Mouse (Mus musculus) lung, adult 2 months (tissue): Measurements from ENCODE around the gene Gipr. TPM values are rescaled to one million over a fixed set of nuclear protein-coding genes. Genes with fewer than 3 reads are reported as not detected.

Source experiments
- DNase-seq: peaks from one replicate; pipeline ENCODE4 v3.0.0; 2022
- H3K4me1 ChIP-seq: fragments of 200-500 bp; 2 replicates; pipeline ENCODE4 v1.6.1; 2011; ENCODE audit warnings: low read length; ENCODE audit not compliant: control insufficient read depth, insufficient read depth
- H3K4me3 ChIP-seq: fragments of 200-500 bp; replicated peaks from 2 replicates; pipeline ENCODE3; 2011; ENCODE audit warnings: low read depth, mild to moderate bottlenecking, control low read depth, low read length; ENCODE audit errors: extremely low read depth
- CTCF ChIP-seq: fragments of 200-500 bp; IDR thresholded peaks from 2 replicates; pipeline ENCODE4 v1.5.1; 2011; ENCODE audit warnings: mild to moderate bottlenecking, low read length, control low read depth; ENCODE audit not compliant: insufficient read depth
- POLR2A ChIP-seq: fragments of 200-500 bp; IDR thresholded peaks from 2 replicates; pipeline ENCODE4 v1.6.1; 2011; ENCODE audit warnings: low read depth, mild to moderate bottlenecking, control low read depth, low read length, borderline replicate concordance; ENCODE audit errors: extremely low read depth
- WGBS: fragments of 180-500 bp; shearing (Covaris S2); methylation state at CpG from one replicate; pipeline ENCODE4 v1.1.7; 2018; 5-methylcytosine and 5-hydroxymethylcytosine counted together
- polyA plus RNA-seq: library from polyadenylated mRNA; depleted of rRNA; stranded (reverse); fragments of >200 nt; gene quantifications from 2 replicates; pipeline ENCODE4 v1.2.3, GENCODE M21; 2012

Gipr gene
- polyA plus RNA-seq, 1 experiment: 0.19 TPM

GRCm38 (mm10) chr7:19179173-19179572, 13.2 kb upstream of the Gipr start:
- TF ChIP-seq POLR2A: no peak
- TF ChIP-seq CTCF: peak; percentile 44
- under 1% methylated on average over 32 of the region's 32 CpGs for WGBS
- peak; percentile 58 for DNase-seq
- peaks cover 9% of the 10 kb centered on the region for H3K4me1 ChIP-seq
- no peak overlapping the region for H3K4me3 ChIP-seq

GRCm38 (mm10) chr7:19178443-19179092, 12.6 kb upstream of the Gipr start:
- TF ChIP-seq CTCF (peak; percentile 72), POLR2A (no peak)
- no peak overlapping the region for H3K4me3 ChIP-seq
- 6% methylated on average over 27 of the region's 27 CpGs for WGBS
- peaks cover 9% of the 10 kb centered on the region for H3K4me1 ChIP-seq
- peak; percentile 80 for DNase-seq

GRCm38 (mm10) chr7:19178035-19178434, 12.1 kb upstream of the Gipr start:
- Histone ChIP-seq H3K4me3 (no peak overlapping the region), H3K4me1 (peaks cover 9% of the 10 kb centered on the region)
- 14% methylated on average over 18 of the region's 18 CpGs for WGBS
- TF ChIP-seq CTCF (no peak), POLR2A (no peak)
- no peak for DNase-seq

GRCm38 (mm10) chr7:19177216-19177615, 11.3 kb upstream of the Gipr start:
- no peak for DNase-seq
- TF ChIP-seq POLR2A (no peak), CTCF (no peak)
- 75% methylated on average over 7 of the region's 7 CpGs for WGBS
- Histone ChIP-seq H3K4me3 (no peak overlapping the region), H3K4me1 (peaks cover 8% of the 10 kb centered on the region)

GRCm38 (mm10) chr7:19176516-19176947, 10.6 kb upstream of the Gipr start:
- 7% methylated on average over 20 of the region's 21 CpGs for WGBS
- TF ChIP-seq POLR2A (no peak), CTCF (no peak)
- Histone ChIP-seq H3K4me3 (no peak overlapping the region), H3K4me1 (peaks cover 8% of the 10 kb centered on the region)
- no peak for DNase-seq

- WGBS: 3% methylated on average over 30 of the region's 30 CpGs
- TF ChIP-seq CTCF: no peak
- TF ChIP-seq POLR2A: no peak
These were observed 10.0 kb upstream of the Gipr start, which contains the start of gene Eml2 for GRCm38 (mm10) chr7:19175708-19176515. Eml2 (plus strand) TSS chr7:19176421.

GRCm38 (mm10) chr7:19172874-19173273, 6.9 kb upstream of the Gipr start:
- 3% methylated on average over 17 of the region's 17 CpGs for WGBS

More at GRCm38 (mm10) chr7:19175708-19176515, 10.0 kb upstream of the Gipr start, which contains the start of gene Eml2:
- no peak within 1 kb of the TSS for H3K4me3 ChIP-seq
- DNase-seq: no peak
- peaks cover 8% of the 10 kb centered on the region for H3K4me1 ChIP-seq

GRCm38 (mm10) chr7:19171831-19172230, 5.9 kb upstream of the Gipr start:
- TF ChIP-seq CTCF (no peak), POLR2A (no peak)
- Histone ChIP-seq H3K4me3 (no peak overlapping the region), H3K4me1 (0 out of 2 replicates have a peak, but pooled peaks cover 2% of the 10 kb centered on the region)
- no peak for DNase-seq
- 44% methylated on average over 8 of the region's 8 CpGs for WGBS

More at GRCm38 (mm10) chr7:19172874-19173273, 6.9 kb upstream of the Gipr start:
- TF ChIP-seq POLR2A (no peak), CTCF (peak; percentile 66)
- Histone ChIP-seq H3K4me1 (0 out of 2 replicates have a peak, but pooled peaks cover 2% of the 10 kb centered on the region), H3K4me3 (no peak overlapping the region)
- peak; percentile 68 for DNase-seq

GRCm38 (mm10) chr7:19170142-19170541, 4.2 kb upstream of the Gipr start:
- 42% methylated on average over 8 of the region's 8 CpGs for WGBS
- Histone ChIP-seq H3K4me3 (no peak overlapping the region), H3K4me1 (0 out of 2 replicates have a peak, but pooled peaks cover 2% of the 10 kb centered on the region)
- no peak for DNase-seq
- TF ChIP-seq POLR2A (no peak), CTCF (no peak)

- Histone ChIP-seq H3K4me1 (0 out of 2 replicates have a peak, but pooled peaks cover 2% of the 10 kb centered on the region), H3K4me3 (no peak overlapping the region)
- 57% methylated on average over 10 of the region's 10 CpGs for WGBS
- no peak for TF ChIP-seq POLR2A
- no peak for TF ChIP-seq CTCF
- DNase-seq: no peak
These were observed 3.6 kb upstream of the Gipr start for GRCm38 (mm10) chr7:19169506-19169905.

GRCm38 (mm10) chr7:19166990-19167389, 1.1 kb upstream of the Gipr start:
- DNase-seq: no peak
- TF ChIP-seq CTCF: no peak
- TF ChIP-seq POLR2A: no peak
- Histone ChIP-seq H3K4me1 (no peaks in the 10 kb centered on the region), H3K4me3 (no peak overlapping the region)
- WGBS: 81% methylated on average over 3 of the region's 3 CpGs
